15 mouse cellular contexts compared by ENCODE assay signal in the genomic region with DNA sequence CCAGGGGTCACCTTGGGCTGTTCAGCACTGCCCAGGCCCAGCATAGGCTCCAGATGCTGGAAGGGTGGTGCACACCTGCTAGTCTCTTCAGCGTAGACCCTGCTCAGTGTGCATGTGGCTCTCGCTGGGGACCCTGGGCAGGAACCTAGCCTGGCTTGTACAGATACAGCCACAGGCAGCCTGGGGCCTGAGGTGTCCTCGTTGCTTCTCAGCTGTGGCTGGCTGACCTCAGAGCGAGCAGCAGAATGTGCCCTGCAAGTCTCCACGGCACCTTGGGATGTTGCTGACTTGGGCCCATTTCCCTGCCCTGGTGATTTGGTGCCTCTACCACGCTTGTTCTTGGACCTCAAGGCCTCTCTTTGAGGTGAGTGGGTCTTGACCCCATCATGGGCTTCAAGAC. TPM values are rescaled to one million over a fixed set of nuclear protein-coding genes. Genes with fewer than 3 reads are reported as not detected.
DNase-seq lines count a peak whose midpoint lies in the region; ATAC-seq and TF ChIP-seq lines count a peak whose summit lies in the region.
"Had no signal": no experiment of that assay in that cellular context is flagged by ENCODE, and none has a peak within 500 bp of the region (broad histone marks: within the 10 kb centered on the region; RNA-seq: fewer than 3 reads in every experiment).

No protein-coding gene starts in this region.

- H3K9ac ChIP-seq in forebrain, embryonic 14.5 days (ENCODE audit: low read length): peak overlapping the region; percentile 56; the same call in 1 of the 2 replicates
- peak overlapping the region; percentile 33; the same call in 1 of the 2 replicates for H3K9ac ChIP-seq in hindbrain, postnatal 0 days (replicated peaks; ENCODE audit: low read length)
- H3K9ac ChIP-seq: intestine, embryonic 15.5 days; lung, embryonic 14.5 days had no signal

- no peak overlapping the region for H3ac ChIP-seq in myocyte (ENCODE audit: control insufficient read depth, insufficient read length)

- no peaks in the 10 kb centered on the region for H3K79me2 ChIP-seq in myocyte (ENCODE audit: control insufficient read depth, insufficient read depth)

- DNase-seq in ovary, postnatal 36 days (ENCODE audit: low spot score): peak; percentile 41
- DNase-seq in ovary, postnatal 14 days (ENCODE audit: low spot score): no peak
- no peak for DNase-seq in forebrain, embryonic 14.5 days (ENCODE audit: low spot score)
- DNase-seq in hindbrain, postnatal 0 days (ENCODE audit: low spot score): no peak
- DNase-seq in natural killer cell, adult 2 months (ENCODE audit: low spot score in 2 of 2): no peak
- DNase-seq in adipocyte (ENCODE audit: low spot score): no peak
- DNase-seq in spleen, adult 12 weeks (ENCODE audit: low spot score): no peak
- DNase-seq: adrenal gland, postnatal 14 days; lung, embryonic 14.5 days had no signal

- H3K4me1 ChIP-seq in forebrain, embryonic 14.5 days (ENCODE audit: control insufficient read depth, insufficient read depth, low read length): peaks cover 31% of the 10 kb centered on the region
- peaks cover 24% of the 10 kb centered on the region for H3K4me1 ChIP-seq in hindbrain, postnatal 0 days (ENCODE audit: insufficient read depth, low read length)

- TF ChIP-seq POLR2A in myocyte (IDR thresholded peaks at IDR 0.05; ENCODE audit: insufficient read length, low read depth): no peak

- WGBS in forebrain, embryonic 14.5 days: 87% methylated on average over 6 of the region's 6 CpGs
- WGBS in hindbrain, postnatal 0 days: 70% methylated on average over 6 of the region's 6 CpGs

- H3K4me3 ChIP-seq in forebrain, embryonic 14.5 days (ENCODE audit: low read depth, low read length): peak overlapping the region; percentile 18; the same call in 1 of the 2 replicates
- H3K4me3 ChIP-seq in hindbrain, postnatal 0 days (ENCODE audit: low read length): no peak overlapping the region
- no peak overlapping the region for H3K4me3 ChIP-seq in myocyte
- H3K4me3 ChIP-seq: intestine, embryonic 15.5 days had no signal

- peak overlapping the region; percentile 51; the same call in 1 of the 2 replicates for H3K4me2 ChIP-seq in forebrain, embryonic 14.5 days (ENCODE audit: low read length)
- H3K4me2 ChIP-seq in hindbrain, postnatal 0 days (ENCODE audit: low read depth, low read length): no peak overlapping the region
- no peak overlapping the region for H3K4me2 ChIP-seq in myocyte (ENCODE audit: low read depth)
- H3K4me2 ChIP-seq: intestine, embryonic 15.5 days; lung, embryonic 14.5 days had no signal

- H3K27ac ChIP-seq in forebrain, embryonic 14.5 days (ENCODE audit: low read depth, low read length): 0 out of 2 replicates have a peak overlapping the region, but pooled peaks have one; percentile 3
- H3K27ac ChIP-seq in hindbrain, postnatal 0 days: peak overlapping the region; percentile 66; the same call in 1 of the 2 replicates
- H3K27ac ChIP-seq: heart, embryonic 10.5 days; intestine, embryonic 15.5 days had no signal

- H3K36me3 ChIP-seq in forebrain, embryonic 14.5 days (ENCODE audit: control insufficient read depth, insufficient read depth, low read length): peaks cover 62% of the 10 kb centered on the region
- H3K36me3 ChIP-seq in hindbrain, postnatal 0 days (ENCODE audit: insufficient read depth, low read length): 0 out of 2 replicates have a peak, but pooled peaks cover 16% of the 10 kb centered on the region
- peaks cover 14% of the 10 kb centered on the region for H3K36me3 ChIP-seq in myocyte (ENCODE audit: control insufficient read depth, insufficient read depth)

- H3K9me3 ChIP-seq in forebrain, embryonic 14.5 days (replicated peaks; ENCODE audit: control insufficient read depth, low read length): no peaks in the 10 kb centered on the region
- no peaks in the 10 kb centered on the region for H3K9me3 ChIP-seq in hindbrain, postnatal 0 days (ENCODE audit: low read length)
- H3K9me3 ChIP-seq: heart, embryonic 10.5 days; intestine, embryonic 15.5 days had no signal

- ATAC-seq in forebrain, embryonic 14.5 days: peak; percentile 3; the same call in 1 of the 2 replicates
- no peak for ATAC-seq in hindbrain, postnatal 0 days
- ATAC-seq: intestine, embryonic 15.5 days had no signal

- H3K27me3 ChIP-seq in forebrain, embryonic 14.5 days (replicated peaks; ENCODE audit: control insufficient read depth, insufficient read depth, low read length): no peaks in the 10 kb centered on the region
- no peaks in the 10 kb centered on the region for H3K27me3 ChIP-seq in hindbrain, postnatal 0 days (ENCODE audit: insufficient read depth, low read length)
- no peaks in the 10 kb centered on the region for H3K27me3 ChIP-seq in myocyte (ENCODE audit: control insufficient read depth, insufficient read depth, insufficient read length)

- no peak for TF ChIP-seq CTCF in hindbrain, postnatal 0 days (IDR thresholded peaks at IDR 0.05; ENCODE audit: low read depth)

TF ChIP-seq in myocyte, 11 proteins besides CTCF, POLR2A, EP300 and RAD21:
- no peak for TF ChIP-seq TCF12 (IDR thresholded peaks at IDR 0.05; ENCODE audit: insufficient read depth, poor library complexity, severe bottlenecking)
- peak; percentile 75 for TF ChIP-seq POLR2AphosphoS2 (IDR thresholded peaks at IDR 0.05; ENCODE audit: insufficient read length, low read depth)

RNA-seq across cellular contexts. Expression of gene Nacad, which starts 6.0 kb away (rescaled TPM):
- polyA plus RNA-seq in forebrain, embryonic 14.5 days (2014; fragmentation: Nextera tagmentation; extraction: Ambion mirVana): 49.6 and 63.9 TPM in 2 replicates
- 84.0 and 84.9 TPM in 2 replicates for total RNA-seq in hindbrain, postnatal 0 days (2014; rRNA removed)
- polyA plus RNA-seq in hindbrain, postnatal 0 days (2015; fragmentation: Nextera tagmentation; extraction: Ambion mirVana): 54.7 and 56.7 TPM in 2 replicates
- polyA plus RNA-seq in myocyte (2012; fragmentation: generic; extraction: Trizol): 1.00 TPM

RNA-seq across cellular contexts. Expression of gene Tbrg4, which starts 26.0 kb away (rescaled TPM):
- 23.4 and 28.1 TPM in 2 replicates for polyA plus RNA-seq in forebrain, embryonic 14.5 days (2014; fragmentation: Nextera tagmentation; extraction: Ambion mirVana)
- 44.0 and 53.5 TPM in 2 replicates for total RNA-seq in hindbrain, postnatal 0 days (2014; rRNA removed)
- 31.3 and 34.7 TPM in 2 replicates for polyA plus RNA-seq in hindbrain, postnatal 0 days (2015; fragmentation: Nextera tagmentation; extraction: Ambion mirVana)
- 71.7 TPM for polyA plus RNA-seq in myocyte (2012; fragmentation: generic; extraction: Trizol)

RNA-seq across cellular contexts. Expression of gene Wap, which starts 38.6 kb away (rescaled TPM):
- polyA plus RNA-seq in forebrain, embryonic 14.5 days (2014; fragmentation: Nextera tagmentation; extraction: Ambion mirVana): not detected in 2 replicates
- total RNA-seq in hindbrain, postnatal 0 days (2014; rRNA removed): not detected in 2 replicates
- polyA plus RNA-seq in hindbrain, postnatal 0 days (2015; fragmentation: Nextera tagmentation; extraction: Ambion mirVana): not detected in 2 replicates
- polyA plus RNA-seq in myocyte (2012; fragmentation: generic; extraction: Trizol): not detected
- total RNA-seq: adrenal gland, postnatal 14 days; ES-E14; layer of hippocampus, adult 8-10 months had no signal
- polyA plus RNA-seq: heart, embryonic 10.5 days; intestine, embryonic 15.5 days; lung, embryonic 14.5 days; spleen, adult 2 months had no signal

RNA-seq across cellular contexts. Expression of gene Ccm2, which starts 53.1 kb away (rescaled TPM):
- 94.0 and 94.2 TPM in 2 replicates for polyA plus RNA-seq in forebrain, embryonic 14.5 days (2014; fragmentation: Nextera tagmentation; extraction: Ambion mirVana)
- 62.8 and 77.5 TPM in 2 replicates for total RNA-seq in hindbrain, postnatal 0 days (2014; rRNA removed)
- 74.1 and 80.2 TPM in 2 replicates for polyA plus RNA-seq in hindbrain, postnatal 0 days (2015; fragmentation: Nextera tagmentation; extraction: Ambion mirVana)
- 66.0 TPM for polyA plus RNA-seq in myocyte (2012; fragmentation: generic; extraction: Trizol)

RNA-seq across cellular contexts. Expression of gene Ramp3, which starts 58.5 kb away (rescaled TPM):
- 4.0 and 4.2 TPM in 2 replicates for polyA plus RNA-seq in forebrain, embryonic 14.5 days (2014; fragmentation: Nextera tagmentation; extraction: Ambion mirVana)
- 27.7 and 29.3 TPM in 2 replicates for total RNA-seq in hindbrain, postnatal 0 days (2014; rRNA removed)
- polyA plus RNA-seq in hindbrain, postnatal 0 days (2015; fragmentation: Nextera tagmentation; extraction: Ambion mirVana): 23.9 and 24.2 TPM in 2 replicates
- 0.19 TPM for polyA plus RNA-seq in myocyte (2012; fragmentation: generic; extraction: Trizol)

Comparison
In these comparisons a context has a peak if more than half of its experiments do, and no peak if none do; other contexts are left out.
1. RNA of gene Nacad, which starts 6.0 kb away (polyA plus RNA-seq): 54.7 to 56.7 TPM in hindbrain, postnatal 0 days and 49.6 to 63.9 TPM in forebrain, embryonic 14.5 days; 1.00 TPM in myocyte (single experiment); every median in the first group is over 10 times any median in the second.